Mouse (Mus musculus): ENCODE measurements around the gene Zfp704.

The Zfp704 gene

GRCm38 (mm10) chr3:9461660-9462059 is 148.2 kb downstream of the Zfp704 start:
- DNase-seq (ENCODE audit: low spot score in 2 of 2), result no peak

GRCm38 (mm10) chr3:9460284-9460683 is 149.6 kb downstream of the Zfp704 start:
- DNase-seq (ENCODE audit: low spot score in 2 of 2), result no peak

DNA sequence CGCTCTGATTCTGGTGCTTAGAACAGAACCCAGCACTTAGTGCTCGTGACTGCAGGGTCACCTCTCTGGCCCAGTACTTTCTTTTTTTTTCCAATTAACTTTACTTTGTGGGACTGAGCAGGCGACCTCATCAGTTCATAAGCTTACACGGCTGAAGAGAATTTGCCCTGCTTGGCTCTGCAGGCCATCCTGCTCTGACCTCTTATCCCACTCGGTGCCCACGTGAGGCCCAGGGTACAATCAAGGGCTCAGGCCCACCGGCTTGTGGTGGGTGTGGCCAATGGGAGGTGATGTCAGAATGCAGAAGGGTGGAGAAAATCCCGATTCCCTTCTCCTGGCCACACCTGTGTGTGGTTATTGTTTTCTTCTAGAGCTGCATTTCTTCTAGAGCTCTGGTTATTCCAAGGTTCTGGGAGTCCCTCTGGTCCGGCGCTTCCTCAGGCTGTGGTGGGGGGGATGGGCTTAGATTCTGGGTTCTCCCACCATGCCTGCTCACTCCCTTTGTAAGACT is 153.4 kb downstream of the Zfp704 start:
- no peak for DNase-seq (ENCODE audit: low spot score in 2 of 2)

DNA sequence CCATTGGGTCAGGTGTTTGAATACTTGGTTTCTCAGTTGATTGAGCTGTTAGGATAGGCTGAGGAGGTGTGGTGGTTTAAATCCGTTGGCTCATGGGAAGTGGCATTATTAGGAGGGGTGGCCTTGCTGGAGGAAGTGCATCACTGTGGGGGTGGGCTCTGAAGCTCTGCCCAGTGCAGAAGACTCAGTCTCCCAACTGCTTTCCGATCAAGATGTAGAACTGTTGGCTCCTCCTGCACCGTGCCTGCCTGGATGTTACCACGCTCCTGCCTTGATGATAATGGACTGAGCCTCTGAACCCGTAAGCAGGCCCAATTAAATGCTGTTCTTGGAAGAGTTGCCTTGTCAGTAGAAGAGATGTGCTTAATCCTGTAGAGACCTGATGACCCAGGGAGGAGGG is 154.5 kb downstream of the Zfp704 start:
- DNase-seq (ENCODE audit: low spot score in 2 of 2), result no peak

DNA sequence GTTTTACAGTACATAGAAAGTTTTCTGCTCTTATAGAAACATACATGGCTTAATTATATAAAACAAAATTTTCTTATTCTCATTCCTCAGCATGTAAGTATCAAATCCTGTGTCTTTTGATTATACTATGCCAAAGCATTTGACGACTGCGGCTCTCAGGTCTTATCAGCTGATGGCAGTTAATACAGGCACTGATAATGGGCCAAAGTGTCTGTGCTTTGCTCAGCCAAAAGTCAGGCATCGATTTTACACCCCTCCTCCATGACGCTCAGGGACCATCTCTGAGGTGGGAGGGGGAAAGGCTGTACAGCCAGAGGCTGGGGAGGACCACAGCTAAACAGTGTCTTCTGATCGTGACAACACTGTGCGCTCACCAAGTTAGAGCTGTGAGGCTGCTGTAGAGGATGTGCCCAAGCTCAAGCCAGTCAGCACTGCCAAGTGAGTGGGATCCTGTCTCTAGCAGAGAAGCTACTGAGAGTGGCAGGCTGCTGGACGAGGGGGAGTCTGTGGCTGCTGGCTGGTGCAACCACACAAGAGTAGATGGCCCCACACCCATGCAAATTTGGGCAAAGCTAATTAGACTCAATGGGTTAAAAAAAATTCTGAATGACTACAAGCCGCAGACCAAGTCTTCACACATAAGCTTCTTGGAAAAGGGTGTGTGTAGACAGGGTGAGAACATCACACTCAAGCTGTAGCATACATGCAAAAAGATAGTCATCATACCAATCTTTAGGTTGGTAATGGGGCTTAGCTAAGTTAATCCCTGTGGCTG is 155.1 kb downstream of the Zfp704 start:
- no peak for DNase-seq (ENCODE audit: low spot score in 2 of 2)

- DNase-seq (ENCODE audit: low spot score in 2 of 2), result no peak
Measured at GRCm38 (mm10) chr3:9450521-9450920, 159.4 kb downstream of the Zfp704 start.

- no peak for DNase-seq (ENCODE audit: low spot score in 2 of 2)
Measured at GRCm38 (mm10) chr3:9449261-9450007, 160.5 kb downstream of the Zfp704 start.

- DNase-seq (ENCODE audit: low spot score in 2 of 2), result no peak
Measured at GRCm38 (mm10) chr3:9448541-9448940, 161.3 kb downstream of the Zfp704 start.

- no peak for DNase-seq (ENCODE audit: low spot score in 2 of 2)
Measured at GRCm38 (mm10) chr3:9444558-9444957, 165.3 kb downstream of the Zfp704 start.

DNA sequence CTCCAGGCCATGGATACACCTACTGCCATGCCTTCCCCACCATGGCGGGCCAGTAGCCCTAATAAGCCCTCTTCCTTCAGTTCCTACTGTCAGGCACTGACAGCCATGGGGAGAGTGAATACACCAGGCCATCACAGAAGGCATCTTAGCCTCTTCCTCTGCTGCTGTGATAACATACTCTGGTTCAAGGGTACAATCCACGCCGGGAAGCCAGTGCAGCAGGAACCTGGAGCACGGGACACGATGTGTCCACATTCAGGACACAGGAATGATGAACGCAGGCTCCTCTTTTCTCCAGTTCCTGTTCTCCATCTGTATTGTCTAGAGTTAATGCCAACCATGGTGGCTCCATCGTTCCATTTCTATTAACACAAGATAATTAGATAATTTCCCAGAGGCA is 165.9 kb downstream of the Zfp704 start:
- DNase-seq (ENCODE audit: low spot score in 2 of 2), result no peak

- no peak for DNase-seq (ENCODE audit: low spot score in 2 of 2)
Measured at GRCm38 (mm10) chr3:9443476-9443875, 166.4 kb downstream of the Zfp704 start.

DNA sequence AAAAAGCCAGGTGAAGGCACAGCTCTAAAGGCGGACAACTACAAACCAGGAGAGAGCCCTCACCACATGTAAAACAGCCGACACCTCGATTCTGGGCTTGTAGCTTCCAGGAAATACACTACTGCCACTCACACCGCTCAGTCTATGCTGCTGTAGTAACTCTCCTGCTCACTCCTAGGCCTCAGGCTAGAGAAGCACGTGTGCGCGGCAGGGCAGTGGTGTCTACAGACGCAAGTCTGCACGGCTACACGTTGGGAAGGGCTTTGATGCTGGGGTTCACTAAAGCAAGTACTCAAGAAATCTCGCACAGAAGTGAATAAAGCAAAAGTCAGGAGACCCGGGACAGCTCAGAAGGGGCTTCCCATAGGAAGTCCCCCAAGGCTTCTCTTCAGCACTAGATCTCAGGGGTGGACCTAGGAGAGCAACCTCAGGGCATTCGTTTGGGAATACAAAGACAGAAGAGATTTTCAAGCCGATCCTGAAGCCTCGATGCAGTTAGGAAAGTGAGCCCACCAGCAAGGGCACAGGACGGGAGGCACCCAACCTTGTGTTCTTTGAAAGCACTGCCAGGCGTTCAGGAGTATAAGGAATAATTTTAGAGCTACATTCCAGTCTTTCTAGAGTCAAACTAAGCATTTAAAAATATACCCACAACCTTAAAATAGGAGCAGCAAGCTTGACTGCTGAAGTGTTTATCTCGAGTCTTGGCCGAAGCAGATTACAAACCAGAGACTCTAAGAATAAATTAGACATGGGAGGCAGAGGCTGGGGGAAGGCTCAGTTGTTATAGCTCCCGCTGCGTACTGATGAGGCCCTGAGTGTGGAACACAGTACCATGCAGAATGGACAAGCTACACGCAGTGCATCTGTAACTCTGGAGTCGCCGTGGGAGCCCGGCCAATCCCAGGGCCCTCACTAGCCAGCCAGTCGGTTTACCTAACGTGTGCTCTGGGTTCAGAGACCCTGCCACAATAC is 168.0 kb downstream of the Zfp704 start:
- DNase-seq (ENCODE audit: low spot score in 2 of 2), result no peak

DNA sequence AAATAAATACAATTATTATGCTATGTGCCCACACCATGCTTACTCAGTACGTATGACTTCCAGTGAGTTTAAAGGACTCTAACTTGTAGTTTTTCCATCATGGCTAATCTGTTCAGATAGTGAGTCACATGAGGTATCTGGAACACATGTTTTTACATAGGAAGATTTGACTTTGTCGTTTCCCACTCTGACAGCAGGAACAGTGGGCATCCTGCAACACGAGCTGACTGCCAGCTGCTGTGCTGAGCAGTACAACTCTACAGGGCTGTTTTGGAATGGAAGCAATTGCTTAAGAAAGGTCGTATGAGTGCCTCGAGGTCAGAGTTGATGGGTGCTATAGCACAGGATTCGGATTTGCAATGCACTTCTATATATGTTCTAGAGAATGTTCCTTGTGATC is 169.4 kb downstream of the Zfp704 start:
- DNase-seq (ENCODE audit: low spot score in 2 of 2), result no peak

GRCm38 (mm10) chr3:9439619-9440286 is 170.1 kb downstream of the Zfp704 start:
- DNase-seq (ENCODE audit: low spot score in 2 of 2), result no peak

GRCm38 (mm10) chr3:9436256-9436655 is 173.6 kb downstream of the Zfp704 start:
- no peak for DNase-seq (ENCODE audit: low spot score in 2 of 2)

GRCm38 (mm10) chr3:9434394-9435175 is 175.3 kb downstream of the Zfp704 start:
- no peak for DNase-seq (ENCODE audit: low spot score in 2 of 2)

GRCm38 (mm10) chr3:9432796-9433526 is 176.9 kb downstream of the Zfp704 start:
- no peak for DNase-seq (ENCODE audit: low spot score in 2 of 2)

DNA sequence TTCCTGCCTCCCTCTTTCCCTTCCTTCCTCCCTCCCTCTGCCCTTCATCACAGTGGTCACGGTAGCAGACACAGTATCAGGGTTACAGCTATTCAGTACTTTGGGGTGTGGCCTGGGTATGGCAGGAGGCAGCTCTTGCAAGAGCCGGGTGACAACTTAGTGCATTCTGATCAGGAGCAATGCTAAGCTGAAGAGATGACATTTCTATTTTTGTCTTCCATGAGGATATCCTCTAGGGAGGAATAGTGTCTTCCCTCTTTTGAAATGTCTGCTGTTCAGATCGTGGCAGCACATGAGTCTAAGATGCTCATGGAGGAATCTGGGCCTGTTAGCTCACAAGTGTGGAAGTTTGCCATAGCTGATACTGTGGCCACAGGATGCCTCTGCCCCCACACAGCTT is 177.7 kb downstream of the Zfp704 start:
- no peak for DNase-seq (ENCODE audit: low spot score in 2 of 2)

- DNase-seq (ENCODE audit: low spot score in 2 of 2), result no peak
Measured at GRCm38 (mm10) chr3:9429946-9430345, 179.9 kb downstream of the Zfp704 start.

DNA sequence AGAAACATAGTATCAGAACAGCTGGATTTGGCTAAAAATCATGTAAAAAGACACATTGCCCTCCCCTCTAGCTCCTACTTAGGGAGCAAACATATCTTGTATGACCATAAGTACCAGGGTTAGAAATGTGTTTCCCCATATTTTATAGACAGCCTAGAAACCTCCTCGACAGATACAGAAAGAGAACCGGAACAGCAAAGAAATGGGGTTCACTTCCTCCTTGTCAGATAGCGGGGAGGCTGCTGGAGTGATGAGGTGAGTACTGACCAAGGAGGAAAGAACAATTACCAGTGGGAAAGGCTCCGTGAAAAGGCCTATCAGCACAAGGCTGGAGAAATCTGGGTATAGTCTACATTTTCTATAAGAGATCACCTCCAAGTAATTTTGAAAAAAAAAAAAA is 182.1 kb downstream of the Zfp704 start:
- no peak for DNase-seq (ENCODE audit: low spot score in 2 of 2)

All from frontal cortex, postnatal 14 days (tissue).